19 mouse cellular contexts compared by ENCODE assay signal in genomic region chr1:97599101-97599500, GRCm38 (mm10).
A peak's percentile ranks its signal among the peaks of the same experiment; 100 is the strongest.
DNase-seq lines count a peak whose midpoint lies in the region; ATAC-seq and TF ChIP-seq lines count a peak whose summit lies in the region.
"Had no signal": no experiment of that assay in that cellular context is flagged by ENCODE, and none has a peak within 500 bp of the region (broad histone marks: within the 10 kb centered on the region; RNA-seq: fewer than 3 reads in every experiment).

No protein-coding gene starts in this region.

- H3K4me1 ChIP-seq in kidney, adult 2 months (ENCODE audit: control insufficient read depth, insufficient read depth, low read length): peaks cover 5% of the 10 kb centered on the region; the same call in 1 of the 2 replicates
- H3K4me1 ChIP-seq in kidney, embryonic 15.5 days: no peaks in the 10 kb centered on the region
- H3K4me1 ChIP-seq: embryonic facial prominence, embryonic 12.5 days; forebrain, embryonic 12.5 days; heart, embryonic 12.5 days; hindbrain, embryonic 15.5 days had no signal

- TF ChIP-seq POLR2A in kidney, adult 2 months (IDR thresholded peaks at IDR 0.05; ENCODE audit: low read depth, low read length): no peak

- ATAC-seq in kidney, embryonic 15.5 days (replicated peaks; ENCODE audit: low FRiP score): no peak
- ATAC-seq: activated CD4-positive, CD25-positive, alpha-beta regulatory T cell, adult 4 months; forebrain, embryonic 16.5 days; Patski had no signal

- peak; percentile 8 for DNase-seq in adrenal gland, adult 8-10 months
- no peak for DNase-seq in adrenal gland, postnatal 14 days
- DNase-seq in kidney, adult 2 months: peak; percentile 48
- no peak for DNase-seq in kidney, adult 11 months
- peak; percentile 36 for DNase-seq in kidney, postnatal 14 days
- DNase-seq in retina, adult 2 months (ENCODE audit: low read depth, low spot score): peak; percentile 38
- DNase-seq in retina, postnatal 1 day: no peak
- DNase-seq: cerebellum, adult 11-12 months; cerebellum, adult 9-10 months; cerebellum, postnatal 25 days; gastrocnemius, postnatal 14 days had no signal

- no peak overlapping the region for H3K27ac ChIP-seq in kidney, adult 2 months (ENCODE audit: insufficient read depth, low read depth, low read length)
- no peak overlapping the region for H3K27ac ChIP-seq in kidney, embryonic 15.5 days
- H3K27ac ChIP-seq: embryonic facial prominence, embryonic 12.5 days; forebrain, embryonic 12.5 days; hindbrain, embryonic 15.5 days had no signal

- H3K4me3 ChIP-seq in kidney, adult 2 months (ENCODE audit: insufficient read depth, low read depth, low read length): no peak overlapping the region
- no peak overlapping the region for H3K4me3 ChIP-seq in kidney, embryonic 15.5 days (replicated peaks)
- H3K4me3 ChIP-seq: embryonic facial prominence, embryonic 12.5 days; forebrain, embryonic 12.5 days; heart, embryonic 12.5 days; hindbrain, embryonic 15.5 days had no signal

- H3K4me2 ChIP-seq in kidney, embryonic 15.5 days: no peak overlapping the region
- H3K4me2 ChIP-seq: embryonic facial prominence, embryonic 12.5 days; forebrain, embryonic 12.5 days; heart, embryonic 12.5 days; hindbrain, embryonic 15.5 days had no signal

- H3K9ac ChIP-seq in kidney, embryonic 15.5 days: no peak overlapping the region
- H3K9ac ChIP-seq: embryonic facial prominence, embryonic 12.5 days; forebrain, embryonic 12.5 days; heart, embryonic 12.5 days; hindbrain, embryonic 15.5 days had no signal

- H3K9me3 ChIP-seq in kidney, embryonic 15.5 days (replicated peaks): no peaks in the 10 kb centered on the region
- H3K9me3 ChIP-seq: embryonic facial prominence, embryonic 12.5 days; forebrain, embryonic 12.5 days; heart, embryonic 12.5 days; hindbrain, embryonic 15.5 days had no signal

- no peaks in the 10 kb centered on the region for H3K36me3 ChIP-seq in kidney, adult 2 months (ENCODE audit: control insufficient read depth, insufficient read depth, low read length)
- H3K36me3 ChIP-seq in kidney, embryonic 15.5 days: no peaks in the 10 kb centered on the region
- H3K36me3 ChIP-seq: embryonic facial prominence, embryonic 12.5 days; forebrain, embryonic 12.5 days; heart, embryonic 12.5 days; hindbrain, embryonic 15.5 days had no signal

- 38% methylated on average over 3 of the region's 3 CpGs for WGBS in kidney, adult 2 months
- WGBS in kidney, embryonic 15.5 days: 49% methylated on average over 3 of the region's 3 CpGs

- no peak for TF ChIP-seq CTCF in kidney, adult 2 months (conservative IDR thresholded peaks at IDR 0.05; ENCODE audit: insufficient read depth, insufficient read length, low read depth, low read length)

- no peaks in the 10 kb centered on the region for H3K27me3 ChIP-seq in kidney, adult 2 months (replicated peaks; ENCODE audit: control insufficient read depth, insufficient read depth, low read length)
- H3K27me3 ChIP-seq in kidney, embryonic 15.5 days: no peaks in the 10 kb centered on the region
- H3K27me3 ChIP-seq: embryonic facial prominence, embryonic 12.5 days; forebrain, embryonic 12.5 days; heart, embryonic 12.5 days; hindbrain, embryonic 15.5 days; Patski had no signal

Comparison
In these comparisons a context has a peak if more than half of its experiments do, and no peak if none do; other contexts are left out.
1. DNase-seq: peak in adrenal gland, adult 8-10 months (single experiment), kidney, adult 2 months (single experiment), kidney, postnatal 14 days (single experiment) and retina, adult 2 months (single experiment); none in adrenal gland, postnatal 14 days (single experiment), kidney, adult 11 months (single experiment) and retina, postnatal 1 day (single experiment).